Mouse (Mus musculus): Measurements from ENCODE around the gene Pla2g4a.
"Not testable (repeated sequence)": the region's sequence is repeated elsewhere in the genome, so short reads cannot be mapped to it uniquely, and the experiment has no call there.

The Pla2g4a gene

GRCm38 (mm10) chr1:149937825-149938224, 23.3 kb downstream of the Pla2g4a start:
- no peak for DNase-seq (ENCODE audit: low spot score in 2 of 2)

- no peak for DNase-seq (ENCODE audit: low spot score in 2 of 2)
These were observed 31.9 kb downstream of the Pla2g4a start for GRCm38 (mm10) chr1:149929140-149929539.

- not testable (repeated sequence) for DNase-seq (ENCODE audit: low spot score in 2 of 2)
These were observed 37.4 kb downstream of the Pla2g4a start for GRCm38 (mm10) chr1:149923737-149924136.

DNA sequence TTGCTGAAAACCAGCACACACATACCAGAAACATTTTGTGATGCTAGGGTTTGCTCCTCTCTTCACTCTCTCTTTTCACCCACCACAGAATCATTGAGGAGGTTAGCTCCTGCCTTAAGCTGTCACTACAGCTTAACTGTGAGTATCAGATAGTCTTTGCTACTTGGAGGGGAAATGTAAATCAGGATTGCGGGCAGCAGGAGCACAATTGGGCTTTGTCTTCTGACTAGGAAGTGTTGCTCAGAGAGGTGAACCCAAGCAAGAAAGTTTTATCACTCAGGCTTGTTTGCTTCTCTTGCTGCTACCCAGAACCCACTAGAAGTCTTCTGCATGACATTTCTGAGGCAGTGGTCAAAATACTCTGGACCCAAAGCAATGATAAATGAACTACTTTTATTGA, 38.9 kb downstream of the Pla2g4a start:
- no peak for DNase-seq (ENCODE audit: low spot score in 2 of 2)

DNA sequence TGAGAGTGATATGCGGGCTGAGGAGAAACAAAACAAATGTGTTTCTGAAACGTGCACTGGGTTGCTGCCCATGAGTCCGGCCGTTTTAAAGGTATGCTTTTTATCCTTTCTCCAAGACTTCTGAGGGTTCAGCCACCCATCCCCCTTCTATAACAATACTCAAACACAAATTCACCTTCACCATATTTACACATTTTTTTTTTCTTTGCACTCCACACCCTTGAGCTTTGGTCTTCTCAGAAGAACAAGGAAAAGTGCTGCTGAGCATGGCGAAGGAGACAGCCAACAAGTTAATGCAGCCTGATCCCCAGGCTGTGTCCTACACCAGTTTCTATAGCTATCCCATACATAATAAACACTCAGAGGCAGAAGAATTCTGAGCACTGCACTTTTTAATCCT, 39.8 kb downstream of the Pla2g4a start:
- DNase-seq (ENCODE audit: low spot score in 2 of 2), result no peak

- no peak for DNase-seq (ENCODE audit: low spot score in 2 of 2)
These were observed 41.8 kb downstream of the Pla2g4a start for GRCm38 (mm10) chr1:149919301-149919700.

DNA sequence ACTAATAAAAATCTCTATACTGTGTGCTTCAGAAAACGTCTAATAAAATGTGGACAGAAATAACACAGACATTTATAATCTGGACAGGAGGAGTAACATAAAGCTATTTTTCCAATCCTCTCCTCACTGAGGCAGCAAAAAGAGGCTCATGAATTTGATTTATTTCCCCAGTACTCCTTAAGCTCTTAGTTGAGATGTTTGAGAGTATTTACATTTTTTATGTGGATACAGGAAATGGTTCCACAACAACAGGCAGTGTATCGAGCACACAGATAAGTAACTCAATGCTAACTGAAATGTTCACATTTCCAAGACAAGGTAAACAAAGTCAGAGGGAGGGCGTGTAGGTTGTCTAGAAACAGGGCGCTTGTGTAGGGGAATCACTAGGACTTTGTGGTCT, 48.1 kb downstream of the Pla2g4a start:
- DNase-seq (ENCODE audit: low spot score in 2 of 2), result no peak

GRCm38 (mm10) chr1:149911050-149911449, 50.0 kb downstream of the Pla2g4a start:
- no peak for DNase-seq (ENCODE audit: low spot score in 2 of 2)

- DNase-seq (ENCODE audit: low spot score in 2 of 2), result no peak
These were observed 63.0 kb downstream of the Pla2g4a start for GRCm38 (mm10) chr1:149898001-149898625.

GRCm38 (mm10) chr1:149896590-149896989, 64.5 kb downstream of the Pla2g4a start:
- no peak for DNase-seq (ENCODE audit: low spot score in 2 of 2)

GRCm38 (mm10) chr1:149894940-149895339, 66.2 kb downstream of the Pla2g4a start:
- DNase-seq (ENCODE audit: low spot score in 2 of 2), result no peak

GRCm38 (mm10) chr1:149893903-149894302, 67.2 kb downstream of the Pla2g4a start:
- no peak for DNase-seq (ENCODE audit: low spot score in 2 of 2)

DNA sequence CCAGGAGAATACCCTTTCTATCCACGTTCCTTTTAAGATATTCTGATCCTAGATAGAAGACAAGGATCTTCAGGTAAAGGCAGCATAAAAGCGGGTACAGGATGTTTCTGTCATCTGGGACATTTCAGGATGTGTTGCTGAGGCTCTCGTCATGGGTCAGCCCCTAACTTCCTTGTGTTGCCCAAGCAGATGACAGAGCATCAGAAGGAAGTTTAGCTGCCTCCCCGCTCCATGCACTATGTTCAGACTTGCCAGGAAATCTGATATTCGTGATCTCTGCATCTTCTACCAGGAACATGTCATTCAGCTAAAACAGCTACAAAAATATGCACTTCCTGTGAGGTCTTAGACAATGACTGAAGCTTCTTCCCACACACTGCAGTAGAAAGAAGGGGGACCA, 70.0 kb downstream of the Pla2g4a start:
- DNase-seq (ENCODE audit: low spot score in 2 of 2), result no peak

DNA sequence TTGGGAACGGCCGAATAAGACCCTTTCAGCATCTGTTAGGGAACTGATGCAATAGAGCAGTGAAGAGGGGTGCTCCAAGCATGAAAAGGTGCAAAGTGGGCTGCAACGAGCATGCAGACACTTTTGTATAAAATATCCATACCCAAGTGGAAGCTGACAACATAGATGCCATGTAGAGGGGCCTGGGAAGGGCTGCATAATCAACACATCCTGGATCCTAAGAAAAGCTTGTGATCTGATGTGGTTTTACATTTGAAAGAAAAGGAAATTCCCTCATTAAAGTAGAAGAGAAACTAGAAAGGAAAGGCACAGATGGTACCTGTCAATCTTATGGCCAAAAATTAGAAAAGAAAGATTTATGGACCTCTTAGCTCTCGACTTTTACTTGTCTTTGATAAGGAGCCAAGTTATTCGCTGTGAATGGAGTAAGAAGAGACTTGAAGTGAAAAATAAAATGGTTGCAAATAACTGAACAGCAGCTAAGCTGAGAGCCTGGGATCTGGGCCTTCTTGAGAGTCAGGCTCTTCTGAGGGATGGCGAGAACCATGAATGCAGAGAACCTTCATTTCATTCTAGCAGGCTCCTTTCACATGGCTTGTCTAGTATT, 78.6 kb downstream of the Pla2g4a start:
- no peak for DNase-seq (ENCODE audit: low spot score in 2 of 2)

- DNase-seq (ENCODE audit: low spot score in 2 of 2), result no peak
These were observed 82.9 kb downstream of the Pla2g4a start for GRCm38 (mm10) chr1:149878175-149878574.

- no peak for DNase-seq (ENCODE audit: low spot score in 2 of 2)
These were observed 84.6 kb downstream of the Pla2g4a start for GRCm38 (mm10) chr1:149876502-149876901.

DNA sequence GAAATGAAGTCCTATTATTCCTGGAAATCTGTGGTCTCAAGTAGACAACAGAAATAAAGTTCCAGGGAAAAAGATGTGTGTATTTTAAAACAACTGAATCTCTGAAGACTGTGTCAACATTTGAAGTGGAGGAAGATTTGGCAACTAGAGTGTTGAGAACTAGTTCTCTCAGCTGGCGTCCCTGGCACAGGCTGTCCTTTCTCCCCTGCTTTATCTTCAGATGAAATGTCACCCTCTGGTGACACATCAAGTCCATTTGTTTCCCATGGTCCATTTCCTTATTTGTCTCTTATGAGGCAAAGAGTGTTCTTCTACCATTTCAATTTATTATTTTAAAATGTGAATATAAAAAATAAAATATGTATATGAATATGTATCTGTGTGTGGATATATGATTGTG, 89.5 kb downstream of the Pla2g4a start:
- DNase-seq (ENCODE audit: low spot score in 2 of 2), result no peak

DNA sequence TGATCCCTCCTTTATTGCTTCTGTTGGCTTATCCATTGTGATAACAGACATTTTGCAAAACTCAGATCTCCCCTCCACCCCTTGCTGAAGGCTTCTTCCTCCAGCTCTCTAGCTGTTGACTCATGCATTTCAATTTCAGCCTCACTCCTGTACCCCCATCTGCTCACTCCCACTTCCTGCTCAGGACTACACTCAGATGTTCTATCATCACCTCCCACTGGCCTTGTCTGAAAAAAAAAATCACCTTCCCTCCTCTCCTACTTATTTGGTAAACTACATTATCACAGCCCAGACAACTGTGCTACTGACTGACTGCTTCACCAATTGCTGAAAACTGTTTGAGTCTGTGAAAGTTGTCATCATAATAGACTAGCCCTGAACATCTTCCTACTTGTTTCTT, 93.8 kb downstream of the Pla2g4a start:
- no peak for DNase-seq (ENCODE audit: low spot score in 2 of 2)

DNA sequence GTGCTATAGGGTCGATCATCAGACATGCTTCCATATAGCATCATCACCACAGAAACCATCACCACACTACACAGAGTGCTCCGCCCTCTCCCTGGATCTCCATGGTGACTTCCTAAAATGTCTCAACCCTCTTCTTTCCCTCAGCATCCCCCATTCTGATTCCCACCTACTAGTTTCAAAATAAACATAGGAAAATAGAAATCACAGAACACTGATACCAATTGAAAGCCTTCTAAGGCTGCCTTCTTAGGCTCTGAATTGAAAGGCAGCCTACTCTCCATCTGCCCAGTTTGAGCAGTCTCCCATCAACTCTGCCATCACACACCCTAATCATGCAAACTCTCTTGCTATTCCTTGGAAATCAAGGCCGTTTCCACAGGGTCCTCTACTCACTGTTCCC, 94.9 kb downstream of the Pla2g4a start:
- no peak for DNase-seq (ENCODE audit: low spot score in 2 of 2)

- no peak for DNase-seq (ENCODE audit: low spot score in 2 of 2)
These were observed 98.3 kb downstream of the Pla2g4a start for GRCm38 (mm10) chr1:149862801-149863200.

- no peak for DNase-seq (ENCODE audit: low spot score in 2 of 2)
These were observed 98.9 kb downstream of the Pla2g4a start for GRCm38 (mm10) chr1:149862181-149862580.

GRCm38 (mm10) chr1:149861543-149861942, 99.5 kb downstream of the Pla2g4a start:
- no peak for DNase-seq (ENCODE audit: low spot score in 2 of 2)

- DNase-seq (ENCODE audit: low spot score in 2 of 2), result no peak
These were observed 102.4 kb downstream of the Pla2g4a start for GRCm38 (mm10) chr1:149858734-149859133.

- peak; percentile 4 to 42 for DNase-seq (ENCODE audit: low spot score in 2 of 2)
These were observed 104.4 kb downstream of the Pla2g4a start for GRCm38 (mm10) chr1:149856720-149857119.
